Mouse (Mus musculus) kidney, postnatal 0 days (tissue): ENCODE measurements around the gene Tnni2. TPM values are rescaled to one million over a fixed set of nuclear protein-coding genes. Genes with fewer than 3 reads are reported as not detected.

Experiments used
- ATAC-seq: fragments of 200-750 bp; cut with Nextera tagmentation; replicated peaks from 2 replicates; pipeline ENCODE4 v1.8.0; 2017; ENCODE audit warnings: low read depth, moderate number of reproducible peaks, moderate TSS enrichment, moderate library complexity; ENCODE audit not compliant: low FRiP score
- DNase-seq: peaks from one replicate; pipeline ENCODE4 v3.0.0-alpha.2; 2016; ENCODE audit warnings: low spot score
- H3K27ac ChIP-seq: fragments of 300-500 bp; sonication (generic); 2 replicates; pipeline ENCODE4 v1.5.1; 2014; ENCODE audit warnings: mild to moderate bottlenecking
- H3K27me3 ChIP-seq: fragments of 300-500 bp; sonication (generic); 2 replicates; pipeline ENCODE4 v1.6.1; 2014; ENCODE audit warnings: low read length, mixed read lengths; ENCODE audit not compliant: insufficient read depth
- H3K36me3 ChIP-seq: fragments of 300-500 bp; sonication (generic); 2 replicates; pipeline ENCODE4 v1.6.1; 2014; ENCODE audit warnings: low read length, mixed read lengths; ENCODE audit not compliant: insufficient read depth
- H3K4me1 ChIP-seq: fragments of 300-500 bp; sonication (generic); replicated peaks from 2 replicates; pipeline ENCODE4 v1.6.1; 2014; ENCODE audit warnings: antibody characterized with exemption, low read length, mixed read lengths; ENCODE audit not compliant: insufficient read depth
- H3K4me2 ChIP-seq: fragments of 300-500 bp; sonication (generic); 2 replicates; pipeline ENCODE4 v1.6.1; 2014; ENCODE audit warnings: mild to moderate bottlenecking, low read length, moderate library complexity, mixed read lengths
- H3K4me3 ChIP-seq: fragments of 300-500 bp; sonication (generic); replicated peaks from 2 replicates; pipeline ENCODE4 v1.5.1; 2014; ENCODE audit warnings: low read depth, low read length
- H3K9ac ChIP-seq: fragments of 300-500 bp; sonication (generic); 2 replicates; pipeline ENCODE4 v1.6.1; 2014; ENCODE audit warnings: low read depth, low read length
- H3K9me3 ChIP-seq: fragments of 300-500 bp; sonication (generic); replicated peaks from 2 replicates; pipeline ENCODE4 v1.6.1; 2016; ENCODE audit warnings: low read length, inconsistent platforms, mixed read lengths
- CTCF ChIP-seq: IDR thresholded peaks from 2 replicates; pipeline ENCODE4 v1.5.1; 2016; ENCODE audit warnings: antibody characterized with exemption, low read depth, mild to moderate bottlenecking, moderate library complexity
- WGBS: fragments of 180-500 bp; shearing (Covaris S2); extraction: QIAGEN DNeasy Blood & Tissue Kit; methylation state at CpG from one replicate; pipeline ENCODE4 v1.1.7; 2014; 5-methylcytosine and 5-hydroxymethylcytosine counted together
- polyA plus RNA-seq: library from polyadenylated mRNA; unstranded; fragments of >200 nt; fragmentation: Nextera tagmentation; extraction: Ambion mirVana; gene quantifications from 2 replicates; pipeline ENCODE4 v1.2.1, GENCODE M21; 2015

Tnni2 gene
- polyA plus RNA-seq, 1 experiment from 2014 or later = 3.0 TPM

DNA sequence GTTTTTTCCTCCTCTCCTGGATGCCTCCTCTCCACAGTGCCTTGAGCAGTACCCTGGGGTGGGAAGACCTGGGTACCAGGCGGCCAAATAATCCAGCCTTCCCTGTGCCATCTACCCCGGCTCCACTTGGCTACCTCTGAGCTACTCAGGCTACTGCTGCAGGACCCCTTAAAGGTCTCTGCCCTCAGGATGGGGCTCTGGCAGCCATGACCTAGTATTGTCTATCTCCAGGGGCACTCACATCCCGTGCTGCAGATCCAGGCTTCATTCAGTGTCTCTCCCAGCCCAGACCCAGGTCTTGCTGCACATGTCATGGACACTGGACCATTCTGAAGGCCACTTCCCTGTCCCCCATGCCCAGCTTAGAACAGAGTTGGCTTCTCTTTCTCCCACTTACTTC, 38.3 kb downstream of the Tnni2 start:
- Histone ChIP-seq H3K4me2 (no peak overlapping the region), H3K27me3 (no peaks in the 10 kb centered on the region)
- no peak for TF ChIP-seq CTCF

DNA sequence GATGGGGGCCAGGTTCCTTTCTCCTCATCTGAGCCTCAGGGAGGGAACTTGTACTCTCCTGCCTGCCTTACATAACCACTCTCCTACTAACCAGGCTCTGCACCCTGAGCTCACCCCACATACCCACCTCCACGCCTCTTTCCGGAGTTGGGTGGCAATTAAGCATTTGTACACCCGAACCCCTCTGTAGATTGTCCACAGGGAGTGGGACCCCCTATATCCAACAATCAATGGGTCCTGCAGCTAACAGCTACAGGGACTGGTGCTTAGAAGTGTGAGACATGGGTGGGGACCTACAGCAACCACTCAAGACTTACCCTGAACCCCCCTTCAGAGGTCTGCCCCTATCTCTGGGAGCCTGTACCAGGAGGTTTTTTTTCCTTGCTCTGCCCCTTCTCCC, 39.1 kb downstream of the Tnni2 start:
- no peak for TF ChIP-seq CTCF
- Histone ChIP-seq H3K9ac (no peak overlapping the region), H3K4me3 (no peak overlapping the region), H3K4me2 (peak overlapping the region; percentile 59; the same call in 1 of the 2 replicates), H3K4me1 (peaks cover 26% of the 10 kb centered on the region), H3K36me3 (no peaks in the 10 kb centered on the region), H3K27ac (peak overlapping the region; percentile 94), H3K27me3 (no peaks in the 10 kb centered on the region), H3K9me3 (no peaks in the 10 kb centered on the region)
- no peak for DNase-seq
- no peak for ATAC-seq
- 94% methylated on average over 3 of the region's 3 CpGs for WGBS

More for the DNA sequence above, 38.3 kb downstream of the Tnni2 start:
- H3K9ac ChIP-seq = no peak overlapping the region
- no peaks in the 10 kb centered on the region for H3K9me3 ChIP-seq
- DNase-seq (no peak), ATAC-seq (no peak)
- H3K27ac ChIP-seq = no peak overlapping the region
- H3K4me3 ChIP-seq = no peak overlapping the region
- peaks cover 26% of the 10 kb centered on the region for H3K4me1 ChIP-seq
- WGBS = 91% methylated on average over 3 of the region's 3 CpGs
- no peaks in the 10 kb centered on the region for H3K36me3 ChIP-seq

DNA sequence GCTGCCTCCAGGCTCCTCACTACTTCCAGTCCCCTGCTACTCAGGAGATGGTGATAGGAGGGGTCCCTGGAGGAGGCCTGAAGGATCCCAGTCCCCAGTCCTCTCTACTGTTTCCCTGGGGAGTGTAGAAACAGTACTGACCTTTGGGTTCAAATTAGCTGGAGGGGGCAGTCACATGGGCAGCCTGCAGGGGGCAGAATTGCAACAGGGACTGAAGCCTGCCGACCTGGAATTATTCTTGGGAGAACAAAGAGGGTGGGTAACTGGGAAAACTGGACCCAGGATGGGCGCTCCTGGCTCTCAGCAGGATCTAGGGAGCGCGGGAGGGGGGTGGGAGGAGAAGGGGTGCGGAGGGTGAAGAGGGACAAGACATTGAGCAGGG, 39.6 kb downstream of the Tnni2 start:
- 16% methylated on average over 5 of the region's 5 CpGs for WGBS
- no peaks in the 10 kb centered on the region for H3K27me3 ChIP-seq
- 0 out of 2 replicates have a peak overlapping the region, but pooled peaks have one; percentile 17 for H3K4me3 ChIP-seq
- peaks cover 26% of the 10 kb centered on the region for H3K4me1 ChIP-seq
- peaks cover 4% of the 10 kb centered on the region; the same call in 1 of the 2 replicates for H3K36me3 ChIP-seq
- no peaks in the 10 kb centered on the region for H3K9me3 ChIP-seq
- DNase-seq (peak; percentile 90), ATAC-seq (peak; percentile 15)
- peak; percentile 81 for TF ChIP-seq CTCF
- H3K9ac ChIP-seq = peak overlapping the region; percentile 66
- H3K4me2 ChIP-seq = peak overlapping the region; percentile 59
- H3K27ac ChIP-seq = peak overlapping the region; percentile 94

DNA sequence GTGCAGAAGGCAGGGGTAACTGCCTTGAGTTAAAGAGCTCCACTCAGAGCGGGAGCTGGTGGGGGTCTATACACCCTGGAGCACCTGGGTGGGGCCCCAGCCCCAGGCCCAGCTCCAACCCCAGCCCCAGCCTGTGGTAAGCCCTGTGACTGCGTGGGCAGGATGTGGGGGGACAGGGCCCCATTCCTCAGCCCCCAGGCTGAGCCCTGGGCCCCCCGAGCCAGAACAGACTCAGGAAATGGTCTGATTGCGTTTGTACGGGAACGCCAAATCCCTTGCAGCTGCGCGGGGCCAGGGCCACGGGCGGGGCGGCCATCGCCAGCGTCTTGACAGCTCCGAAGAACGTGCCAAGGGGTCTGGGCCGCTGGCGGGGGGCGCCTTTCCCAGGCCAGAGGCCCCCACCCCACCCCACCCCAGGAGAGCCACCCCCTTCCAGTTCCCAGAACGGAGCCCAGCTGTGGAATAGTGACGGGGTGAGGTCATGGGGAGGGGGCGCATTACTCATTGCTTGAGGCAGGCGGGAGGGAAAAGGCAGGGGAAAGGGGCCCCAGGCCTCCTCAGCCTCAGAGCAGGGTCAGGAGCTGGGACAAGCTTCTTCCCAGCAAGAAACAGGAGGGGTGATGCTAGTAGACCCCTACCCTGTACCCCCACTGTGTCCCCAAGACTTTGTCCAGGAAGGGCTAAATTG, 40.1 kb downstream of the Tnni2 start:
- Histone ChIP-seq H3K4me3 (0 out of 2 replicates have a peak overlapping the region, but pooled peaks have one; percentile 17), H3K9ac (peak overlapping the region; percentile 66), H3K27me3 (no peaks in the 10 kb centered on the region), H3K27ac (peak overlapping the region; percentile 94), H3K4me2 (peak overlapping the region; percentile 59), H3K9me3 (no peaks in the 10 kb centered on the region), H3K4me1 (peaks cover 26% of the 10 kb centered on the region), H3K36me3 (peaks cover 9% of the 10 kb centered on the region; the same call in 1 of the 2 replicates)
- WGBS = 3% methylated on average over 22 of the region's 22 CpGs
- TF ChIP-seq CTCF = no peak
- ATAC-seq (peak; percentile 63), DNase-seq (peak; percentile 83)

DNA sequence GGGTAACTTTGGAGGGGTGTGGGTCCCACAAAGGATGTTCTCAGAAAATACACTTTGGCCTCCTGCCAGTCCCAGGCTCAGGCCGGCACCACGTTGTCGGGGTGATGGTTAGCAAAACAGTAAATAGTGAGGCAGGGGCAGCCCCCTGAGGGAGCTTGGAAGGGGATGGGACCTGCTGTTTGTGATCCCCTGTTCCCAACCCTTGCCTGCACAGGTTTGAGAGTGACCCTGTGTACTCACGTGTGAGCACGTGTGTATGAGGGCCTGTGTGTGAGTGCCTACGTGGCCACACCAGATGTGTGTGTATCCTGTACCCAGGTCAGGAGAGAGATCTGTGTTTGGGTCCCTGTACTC, 40.6 kb downstream of the Tnni2 start:
- Histone ChIP-seq H3K4me2 (no peak overlapping the region), H3K27ac (peak overlapping the region; percentile 94), H3K4me3 (no peak overlapping the region), H3K9me3 (no peaks in the 10 kb centered on the region), H3K9ac (no peak overlapping the region; the same call in 1 of the 2 replicates), H3K4me1 (peaks cover 30% of the 10 kb centered on the region), H3K36me3 (peaks cover 9% of the 10 kb centered on the region; the same call in 1 of the 2 replicates), H3K27me3 (no peaks in the 10 kb centered on the region)
- WGBS = 31% methylated on average over 6 of the region's 6 CpGs
- peak; percentile 74 for DNase-seq
- ATAC-seq = peak; percentile 5; the same call in 1 of the 2 replicates
- no peak for TF ChIP-seq CTCF

DNA sequence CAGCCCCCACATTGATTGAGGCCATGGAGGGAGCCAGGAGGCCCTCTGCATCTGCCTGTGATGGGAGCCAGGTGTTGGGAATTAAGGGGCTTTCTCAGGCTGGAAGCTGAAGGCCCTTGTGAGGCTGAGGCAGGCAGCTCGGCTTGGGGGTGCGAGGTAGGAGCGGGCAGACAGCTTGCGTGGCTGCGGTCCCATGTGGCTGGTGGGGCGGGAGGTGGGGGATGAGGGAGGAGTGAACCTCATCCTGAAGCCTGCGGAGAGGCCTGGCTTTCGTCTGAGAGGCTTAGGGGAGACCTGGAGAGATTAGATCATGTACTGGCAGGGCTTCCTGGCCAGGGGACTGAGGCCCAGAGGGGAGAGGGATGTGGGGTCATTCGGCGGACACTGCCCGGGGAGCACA, 41.5 kb downstream of the Tnni2 start:
- WGBS = 45% methylated on average over 11 of the region's 11 CpGs
- peaks cover 9% of the 10 kb centered on the region; the same call in 1 of the 2 replicates for H3K36me3 ChIP-seq
- ATAC-seq = no peak
- H3K4me3 ChIP-seq = no peak overlapping the region
- H3K4me2 ChIP-seq = no peak overlapping the region
- peak; percentile 48 for DNase-seq
- no peaks in the 10 kb centered on the region for H3K9me3 ChIP-seq
- H3K27ac ChIP-seq = peak overlapping the region; percentile 94
- TF ChIP-seq CTCF = no peak
- H3K4me1 ChIP-seq = peaks cover 30% of the 10 kb centered on the region
- no peaks in the 10 kb centered on the region for H3K27me3 ChIP-seq
- 0 out of 2 replicates have a peak overlapping the region, but pooled peaks have one; percentile 13 for H3K9ac ChIP-seq
